Mouse (Mus musculus) lung, adult 2 months (tissue): ENCODE measurements at regions not wholly inside any gene's neighbourhood (a gene's known extent, or its start where the extent isn't known, plus 50 kb on each side); places are given as distances from the start of the nearest gene placed in this dataset.

ENCODE experiments used
- CTCF ChIP-seq: fragments of 200-500 bp; IDR thresholded peaks from 2 replicates; pipeline ENCODE4 v1.5.1; 2011; ENCODE audit warnings: mild to moderate bottlenecking, low read length, control low read depth; ENCODE audit not compliant: insufficient read depth
- POLR2A ChIP-seq: fragments of 200-500 bp; IDR thresholded peaks from 2 replicates; pipeline ENCODE4 v1.6.1; 2011; ENCODE audit warnings: low read depth, mild to moderate bottlenecking, control low read depth, low read length, borderline replicate concordance; ENCODE audit errors: extremely low read depth

DNA sequence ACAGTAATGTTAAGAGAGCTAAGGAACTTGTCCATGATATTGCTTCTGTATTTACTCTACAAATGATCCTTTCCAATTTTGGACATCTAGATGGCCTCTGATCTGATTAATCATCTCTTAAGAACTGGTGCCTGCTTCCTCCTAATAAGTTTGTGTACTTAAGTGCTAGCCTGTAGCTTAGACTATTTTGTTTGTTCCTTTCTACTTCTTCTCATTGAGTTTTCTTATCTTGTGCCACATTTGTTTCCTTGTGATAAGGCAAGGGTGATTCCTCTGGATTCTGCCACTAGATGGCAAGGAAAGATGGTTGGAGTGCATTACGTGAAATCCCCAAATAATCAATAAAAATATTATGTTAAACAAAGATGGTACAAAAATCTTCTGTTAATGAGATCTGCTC, 148.0 kb downstream of the Calcrl start:
- TF ChIP-seq CTCF (no peak), POLR2A (no peak)
